Mouse (Mus musculus): ENCODE results near the gene 1700016C15Rik. TPM values are rescaled to one million over a fixed set of nuclear protein-coding genes. Genes with fewer than 3 reads are reported as not detected.
A peak's percentile ranks its signal among the peaks of the same experiment; 100 is the strongest.

1700016C15Rik gene
- polyA plus RNA-seq, 1 experiment from 2014 or later = 0.41 TPM

GRCm38 (mm10) chr1:177792835-177793234 lies 63.2 kb downstream of the 1700016C15Rik start:
- no peak for ATAC-seq (ENCODE audit: low read depth)
- Histone ChIP-seq H3K27me3 (ENCODE audit: control insufficient read depth, insufficient read depth, low read depth, low read length) (no peaks in the 10 kb centered on the region), H3K4me3 (ENCODE audit: low read length) (no peak overlapping the region), H3K9me3 (ENCODE audit: control insufficient read depth, low read length) (peaks cover 5% of the 10 kb centered on the region; the same call in 1 of the 2 replicates), H3K9ac (ENCODE audit: low read length) (no peak overlapping the region), H3K36me3 (ENCODE audit: control insufficient read depth, insufficient read depth, low read length) (peaks cover 2% of the 10 kb centered on the region; the same call in 1 of the 2 replicates), H3K27ac (ENCODE audit: low read length) (no peak overlapping the region), H3K4me2 (ENCODE audit: low read depth, low read length) (no peak overlapping the region), H3K4me1 (replicated peaks; ENCODE audit: control insufficient read depth, insufficient read depth, low read length) (peaks cover 7% of the 10 kb centered on the region)
- WGBS = 83% methylated on average over 3 of the region's 3 CpGs

DNA sequence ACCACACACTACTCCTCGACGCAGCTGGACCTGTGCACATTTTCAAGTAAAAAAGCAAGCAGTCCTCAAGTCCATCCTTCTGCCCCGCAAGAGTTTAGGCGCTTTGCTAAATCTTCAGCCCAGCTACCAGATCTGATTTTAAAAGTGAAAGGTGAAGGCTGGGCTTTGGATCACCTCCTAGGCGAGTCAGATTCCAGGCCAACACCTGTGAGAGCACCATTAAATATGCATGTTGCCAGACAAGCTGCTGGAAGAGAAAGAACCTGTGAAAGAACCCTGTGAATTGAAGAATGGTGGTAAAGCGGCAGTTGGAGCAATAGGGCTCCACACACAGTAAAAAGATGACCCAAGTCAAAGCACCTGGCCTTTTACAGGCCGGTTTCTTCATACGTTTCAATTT lies 65.3 kb downstream of the 1700016C15Rik start:
- Histone ChIP-seq H3K4me1 (replicated peaks; ENCODE audit: control insufficient read depth, insufficient read depth, low read length) (peaks cover 7% of the 10 kb centered on the region), H3K4me3 (ENCODE audit: low read length) (peak overlapping the region; percentile 94), H3K36me3 (ENCODE audit: control insufficient read depth, insufficient read depth, low read length) (no peaks in the 10 kb centered on the region), H3K4me2 (ENCODE audit: low read depth, low read length) (peak overlapping the region; percentile 73), H3K27me3 (ENCODE audit: control insufficient read depth, insufficient read depth, low read depth, low read length) (no peaks in the 10 kb centered on the region), H3K27ac (ENCODE audit: low read length) (peak overlapping the region; percentile 45; the same call in 1 of the 2 replicates), H3K9me3 (ENCODE audit: control insufficient read depth, low read length) (no peaks in the 10 kb centered on the region), H3K9ac (ENCODE audit: low read length) (peak overlapping the region; percentile 97)
- ATAC-seq (ENCODE audit: low read depth) = no peak
- 2% methylated on average over 8 of the region's 8 CpGs for WGBS

- H3K4me3 ChIP-seq (ENCODE audit: low read length) = peak overlapping the region; percentile 94
- under 1% methylated on average over 41 of the region's 41 CpGs for WGBS
Measured at GRCm38 (mm10) chr1:177795421-177796192, 66.0 kb downstream of the 1700016C15Rik start.

DNA sequence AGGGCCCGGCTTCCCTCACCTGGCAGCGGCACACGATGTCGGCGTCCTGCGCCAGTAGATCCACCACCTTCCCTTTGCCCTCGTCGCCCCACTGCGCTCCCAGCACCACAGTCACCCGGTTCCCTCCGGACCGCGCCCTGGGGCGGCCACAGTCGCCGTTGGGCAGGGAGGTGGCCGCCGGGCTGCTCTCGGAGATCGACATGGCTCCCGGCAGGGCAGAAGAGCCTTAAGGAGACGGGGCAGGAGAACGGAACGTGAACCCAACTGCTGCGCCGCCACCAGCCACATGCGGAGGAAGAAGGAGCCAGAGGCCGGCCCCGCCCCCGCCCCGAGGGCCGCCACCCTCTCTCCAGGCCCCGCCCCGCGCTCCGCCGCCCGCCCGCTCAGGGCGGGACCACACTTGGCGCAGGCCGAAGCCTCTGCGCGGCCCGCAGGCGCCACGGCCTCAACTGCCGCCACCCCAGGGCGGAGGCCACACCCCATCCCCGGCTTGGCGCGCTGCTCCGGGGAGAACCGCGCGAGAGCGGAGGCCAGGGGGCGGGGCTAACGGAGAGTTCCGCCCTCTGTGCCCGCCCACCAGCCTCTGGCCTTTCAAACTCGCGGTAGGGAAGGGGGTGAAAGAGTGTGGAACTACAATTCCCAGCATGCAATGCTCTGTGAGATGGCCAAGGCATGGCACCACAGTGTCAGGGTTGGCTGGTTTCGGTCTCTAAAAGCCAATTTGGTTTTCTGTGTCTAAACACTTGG lies 66.8 kb downstream of the 1700016C15Rik start, which contains the start of gene Adss:
Gene Adss (minus strand): TSS at position 319 of the 747 bp plus-strand sequence.
- H3K27me3 ChIP-seq (ENCODE audit: control insufficient read depth, insufficient read depth, low read depth, low read length) = no peaks in the 10 kb centered on the region
- H3K36me3 ChIP-seq (ENCODE audit: control insufficient read depth, insufficient read depth, low read length) = no peaks in the 10 kb centered on the region
- under 1% methylated on average over 56 of the region's 64 CpGs for WGBS
- no peaks in the 10 kb centered on the region for H3K9me3 ChIP-seq (ENCODE audit: control insufficient read depth, low read length)
- H3K4me1 ChIP-seq (replicated peaks; ENCODE audit: control insufficient read depth, insufficient read depth, low read length) = peaks cover 7% of the 10 kb centered on the region
- peak within 1 kb of the TSS; percentile 94 for H3K4me3 ChIP-seq (ENCODE audit: low read length)
- peak within 1 kb of the TSS; percentile 73 for H3K4me2 ChIP-seq (ENCODE audit: low read depth, low read length)
- H3K27ac ChIP-seq (ENCODE audit: low read length) = peak within 1 kb of the TSS; percentile 98
- H3K9ac ChIP-seq (ENCODE audit: low read length) = peak within 1 kb of the TSS; percentile 97
- ATAC-seq (ENCODE audit: low read depth) = peak; percentile 99

More at GRCm38 (mm10) chr1:177795421-177796192, 66.0 kb downstream of the 1700016C15Rik start:
- H3K9me3 ChIP-seq (ENCODE audit: control insufficient read depth, low read length) = no peaks in the 10 kb centered on the region
- peak overlapping the region; percentile 73 for H3K4me2 ChIP-seq (ENCODE audit: low read depth, low read length)
- H3K27ac ChIP-seq (ENCODE audit: low read length) = peak overlapping the region; percentile 98
- ATAC-seq (ENCODE audit: low read depth) = peak; percentile 49
- H3K4me1 ChIP-seq (replicated peaks; ENCODE audit: control insufficient read depth, insufficient read depth, low read length) = peaks cover 7% of the 10 kb centered on the region
- H3K9ac ChIP-seq (ENCODE audit: low read length) = peak overlapping the region; percentile 97
- no peaks in the 10 kb centered on the region for H3K36me3 ChIP-seq (ENCODE audit: control insufficient read depth, insufficient read depth, low read length)
- H3K27me3 ChIP-seq (ENCODE audit: control insufficient read depth, insufficient read depth, low read depth, low read length) = no peaks in the 10 kb centered on the region

- H3K4me2 ChIP-seq (ENCODE audit: low read depth, low read length) = peak overlapping the region; percentile 33
- no peak overlapping the region for H3K9ac ChIP-seq (ENCODE audit: low read length)
- ATAC-seq (ENCODE audit: low read depth) = no peak
- H3K9me3 ChIP-seq (ENCODE audit: control insufficient read depth, low read length) = no peaks in the 10 kb centered on the region
- H3K27ac ChIP-seq (ENCODE audit: low read length) = no peak overlapping the region
- 0 out of 2 replicates have a peak overlapping the region, but pooled peaks have one; percentile 20 for H3K4me3 ChIP-seq (ENCODE audit: low read length)
- no peaks in the 10 kb centered on the region for H3K36me3 ChIP-seq (ENCODE audit: control insufficient read depth, insufficient read depth, low read length)
- no peaks in the 10 kb centered on the region for H3K27me3 ChIP-seq (ENCODE audit: control insufficient read depth, insufficient read depth, low read depth, low read length)
- WGBS = 61% methylated on average over 8 of the region's 8 CpGs
- H3K4me1 ChIP-seq (replicated peaks; ENCODE audit: control insufficient read depth, insufficient read depth, low read length) = peaks cover 7% of the 10 kb centered on the region
Measured at GRCm38 (mm10) chr1:177797151-177797755, 67.6 kb downstream of the 1700016C15Rik start.

Other genes with a start within 250 kb of the 1700016C15Rik start
- gene Adss, start 66.7 kb downstream of the 1700016C15Rik start, polyA plus RNA-seq (2015; fragmentation: Nextera tagmentation; extraction: Ambion mirVana) = 49.7 and 51.1 TPM in 2 replicates